Mouse (Mus musculus): ENCODE data around the gene Fasl. TPM values are rescaled to one million over a fixed set of nuclear protein-coding genes. Genes with fewer than 3 reads are reported as not detected.

Fasl gene
- polyA plus RNA-seq (2015; fragmentation: Nextera tagmentation; extraction: Ambion mirVana) = 0.30 and 0.31 TPM in 2 replicates

- H3K4me1 ChIP-seq (replicated peaks) = no peaks in the 10 kb centered on the region
- H3K9me3 ChIP-seq = no peaks in the 10 kb centered on the region
- H3K4me2 ChIP-seq = no peak within 1 kb of the TSS
- 88% methylated on average over 9 of the region's 9 CpGs for whole genome bisulfite sequencing
- H3K36me3 ChIP-seq = no peaks in the 10 kb centered on the region
- no peaks in the 10 kb centered on the region for H3K27me3 ChIP-seq
- H3K9ac ChIP-seq = no peak within 1 kb of the TSS
- ATAC-seq (ENCODE audit: low FRiP score, low read depth) = no peak
- H3K4me3 ChIP-seq = no peak within 1 kb of the TSS
- no peak within 1 kb of the TSS for H3K27ac ChIP-seq (replicated peaks)
These were observed at the start of gene Fasl for GRCm38 (mm10) chr1:161788339-161788738. Fasl (minus strand) TSS chr1:161788495.

DNA sequence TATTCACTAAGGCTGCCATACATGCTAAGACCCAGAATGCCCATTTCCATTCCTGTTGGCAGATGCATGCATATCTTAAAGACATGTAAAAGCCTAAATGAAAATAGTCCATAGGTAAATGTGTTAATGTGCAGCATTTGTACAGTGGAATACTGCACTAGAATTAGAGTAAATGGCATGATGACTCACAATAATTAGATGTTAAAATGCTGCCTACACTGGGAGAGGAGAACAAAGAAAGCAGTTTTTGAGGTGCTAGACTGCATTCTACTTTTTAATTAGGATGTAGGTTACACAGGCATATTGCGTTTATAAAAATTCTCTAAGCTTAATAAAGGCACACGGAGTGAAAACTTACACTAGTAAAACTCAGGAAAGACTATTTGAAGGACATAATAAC lies 38.4 kb upstream of the Fasl start:
- WGBS = 97% methylated on average over 2 of the region's 2 CpGs
- Histone ChIP-seq H3K27me3 (no peaks in the 10 kb centered on the region), H3K9ac (no peak overlapping the region), H3K4me3 (no peak overlapping the region), H3K36me3 (peaks cover 15% of the 10 kb centered on the region), H3K27ac (replicated peaks) (no peak overlapping the region), H3K4me1 (replicated peaks) (no peaks in the 10 kb centered on the region), H3K4me2 (no peak overlapping the region), H3K9me3 (no peaks in the 10 kb centered on the region)
- ATAC-seq (ENCODE audit: low FRiP score, low read depth) = no peak

GRCm38 (mm10) chr1:161809428-161809827 lies 21.1 kb upstream of the Fasl start:
- Histone ChIP-seq H3K4me1 (replicated peaks) (no peaks in the 10 kb centered on the region), H3K36me3 (no peaks in the 10 kb centered on the region), H3K9me3 (no peaks in the 10 kb centered on the region), H3K9ac (no peak overlapping the region), H3K27me3 (no peaks in the 10 kb centered on the region), H3K4me2 (no peak overlapping the region), H3K4me3 (no peak overlapping the region), H3K27ac (replicated peaks) (no peak overlapping the region)
- 94% methylated on average over 5 of the region's 5 CpGs for whole genome bisulfite sequencing
- ATAC-seq (ENCODE audit: low FRiP score, low read depth) = no peak

DNA sequence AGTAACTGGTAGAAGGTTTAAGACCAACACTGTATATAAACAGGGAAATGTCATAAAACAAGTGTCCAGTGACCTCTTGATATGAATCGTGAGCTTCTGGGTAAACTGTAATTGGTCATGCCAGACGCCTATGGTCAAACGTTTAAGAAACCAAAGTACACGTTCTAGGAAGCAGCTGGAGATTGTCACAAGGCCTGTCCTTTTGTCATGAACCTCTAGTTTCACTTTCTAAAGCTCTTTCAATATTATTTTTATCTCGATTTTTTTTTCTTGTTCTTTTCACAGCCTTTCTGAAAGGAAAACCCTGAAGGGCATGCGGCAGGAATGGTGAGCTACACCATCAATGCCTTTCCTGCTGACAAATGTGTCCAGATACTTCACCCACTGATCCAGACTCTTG lies 20.7 kb upstream of the Fasl start:
- WGBS = 79% methylated on average over 6 of the region's 6 CpGs
- no peak for ATAC-seq (ENCODE audit: low FRiP score, low read depth)

GRCm38 (mm10) chr1:161804541-161804971 lies 16.3 kb upstream of the Fasl start:
- no peak for ATAC-seq (ENCODE audit: low FRiP score, low read depth)
- 90% methylated on average over 8 of the region's 8 CpGs for WGBS

More for the DNA sequence above, 20.7 kb upstream of the Fasl start:
- Histone ChIP-seq H3K4me1 (replicated peaks) (no peaks in the 10 kb centered on the region), H3K9me3 (no peaks in the 10 kb centered on the region), H3K9ac (no peak overlapping the region), H3K27ac (replicated peaks) (no peak overlapping the region), H3K36me3 (no peaks in the 10 kb centered on the region), H3K4me2 (no peak overlapping the region), H3K27me3 (no peaks in the 10 kb centered on the region), H3K4me3 (no peak overlapping the region)

DNA sequence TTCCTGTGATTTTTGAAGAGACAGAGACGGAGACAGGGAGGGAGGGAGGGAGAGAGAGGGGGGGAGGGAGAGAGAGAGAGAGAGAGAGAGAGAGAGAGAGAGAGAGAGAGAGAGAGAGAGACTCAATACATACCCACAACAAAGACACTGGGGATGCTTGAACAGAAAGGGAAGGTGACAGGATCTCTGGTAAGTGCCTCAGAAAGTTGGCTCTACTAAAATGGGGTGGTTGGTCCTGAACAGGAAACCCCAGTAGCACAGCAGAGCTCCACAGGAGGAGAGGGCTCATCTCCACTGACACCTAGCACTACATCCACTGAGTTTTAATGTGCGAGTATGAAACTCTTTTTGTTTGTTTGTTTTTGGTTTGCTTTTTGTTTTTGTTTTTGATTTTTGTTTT lies 13.0 kb upstream of the Fasl start:
- Histone ChIP-seq H3K4me3 (no peak overlapping the region), H3K27ac (replicated peaks) (no peak overlapping the region), H3K9me3 (no peaks in the 10 kb centered on the region), H3K36me3 (no peaks in the 10 kb centered on the region), H3K4me1 (replicated peaks) (no peaks in the 10 kb centered on the region), H3K9ac (no peak overlapping the region), H3K27me3 (no peaks in the 10 kb centered on the region), H3K4me2 (no peak overlapping the region)
- 82% methylated on average over 2 of the region's 2 CpGs for WGBS
- ATAC-seq (ENCODE audit: low FRiP score, low read depth) = no peak

More at GRCm38 (mm10) chr1:161804541-161804971, 16.3 kb upstream of the Fasl start:
- Histone ChIP-seq H3K4me2 (no peak overlapping the region), H3K9me3 (no peaks in the 10 kb centered on the region), H3K4me1 (replicated peaks) (no peaks in the 10 kb centered on the region), H3K27me3 (no peaks in the 10 kb centered on the region), H3K9ac (no peak overlapping the region), H3K36me3 (no peaks in the 10 kb centered on the region), H3K27ac (replicated peaks) (no peak overlapping the region), H3K4me3 (no peak overlapping the region)

DNA sequence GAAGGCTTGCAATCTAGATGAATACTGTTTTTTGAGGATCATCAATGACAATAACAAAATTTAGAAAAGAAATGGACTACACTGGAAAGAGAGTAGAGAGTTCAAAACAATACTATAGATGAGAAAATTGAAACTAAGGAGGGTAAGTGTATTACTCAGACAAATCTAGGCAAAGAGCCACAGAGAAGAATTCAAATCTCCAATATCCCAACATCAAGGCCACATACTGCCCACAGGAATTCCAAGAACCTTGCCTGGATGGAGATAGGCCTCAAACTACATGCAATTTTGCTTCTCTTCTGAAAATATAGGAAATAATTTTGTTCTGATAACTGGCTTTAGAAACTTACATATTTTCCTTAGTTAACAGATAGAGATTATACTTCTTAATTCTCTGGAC lies 12.0 kb upstream of the Fasl start:
- ATAC-seq (ENCODE audit: low FRiP score, low read depth) = no peak
- no peaks in the 10 kb centered on the region for H3K27me3 ChIP-seq
- no peak overlapping the region for H3K9ac ChIP-seq
- H3K4me1 ChIP-seq (replicated peaks) = no peaks in the 10 kb centered on the region
- H3K4me2 ChIP-seq = no peak overlapping the region
- no peaks in the 10 kb centered on the region for H3K36me3 ChIP-seq
- no peak overlapping the region for H3K4me3 ChIP-seq
- no peaks in the 10 kb centered on the region for H3K9me3 ChIP-seq
- no peak overlapping the region for H3K27ac ChIP-seq (replicated peaks)

GRCm38 (mm10) chr1:161799791-161800190 lies 11.5 kb upstream of the Fasl start:
- no peak overlapping the region for H3K4me2 ChIP-seq
- no peaks in the 10 kb centered on the region for H3K36me3 ChIP-seq
- H3K4me1 ChIP-seq (replicated peaks) = no peaks in the 10 kb centered on the region
- no peak overlapping the region for H3K9ac ChIP-seq
- no peaks in the 10 kb centered on the region for H3K9me3 ChIP-seq
- no peak overlapping the region for H3K4me3 ChIP-seq
- no peak for ATAC-seq (ENCODE audit: low FRiP score, low read depth)
- no peak overlapping the region for H3K27ac ChIP-seq (replicated peaks)
- no peaks in the 10 kb centered on the region for H3K27me3 ChIP-seq

DNA sequence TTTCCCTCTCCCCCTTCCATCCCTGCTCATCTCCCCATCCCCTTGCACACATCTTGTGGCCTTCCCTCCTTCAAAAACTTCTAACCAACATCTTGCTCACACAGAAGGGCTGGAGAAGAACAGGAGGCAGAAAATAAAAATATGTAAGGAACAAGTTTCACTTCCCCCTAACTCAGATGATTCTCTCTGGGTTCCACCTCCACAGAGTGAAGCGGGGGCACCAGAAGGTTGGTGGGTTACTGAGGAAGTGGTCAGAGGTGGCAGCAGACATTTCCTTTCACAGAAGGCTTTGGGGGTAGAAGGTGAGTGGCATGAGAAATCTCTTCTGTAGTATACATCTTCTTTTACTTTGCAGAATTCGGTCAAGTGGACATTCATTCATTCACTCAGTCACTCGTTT lies 10.6 kb upstream of the Fasl start:
- no peaks in the 10 kb centered on the region for H3K9me3 ChIP-seq
- H3K4me3 ChIP-seq = no peak overlapping the region
- no peaks in the 10 kb centered on the region for H3K27me3 ChIP-seq
- 94% methylated on average over 3 of the region's 3 CpGs for WGBS
- no peak overlapping the region for H3K9ac ChIP-seq
- ATAC-seq (ENCODE audit: low FRiP score, low read depth) = no peak
- no peak overlapping the region for H3K4me2 ChIP-seq
- H3K36me3 ChIP-seq = no peaks in the 10 kb centered on the region
- no peak overlapping the region for H3K27ac ChIP-seq (replicated peaks)
- no peaks in the 10 kb centered on the region for H3K4me1 ChIP-seq (replicated peaks)

DNA sequence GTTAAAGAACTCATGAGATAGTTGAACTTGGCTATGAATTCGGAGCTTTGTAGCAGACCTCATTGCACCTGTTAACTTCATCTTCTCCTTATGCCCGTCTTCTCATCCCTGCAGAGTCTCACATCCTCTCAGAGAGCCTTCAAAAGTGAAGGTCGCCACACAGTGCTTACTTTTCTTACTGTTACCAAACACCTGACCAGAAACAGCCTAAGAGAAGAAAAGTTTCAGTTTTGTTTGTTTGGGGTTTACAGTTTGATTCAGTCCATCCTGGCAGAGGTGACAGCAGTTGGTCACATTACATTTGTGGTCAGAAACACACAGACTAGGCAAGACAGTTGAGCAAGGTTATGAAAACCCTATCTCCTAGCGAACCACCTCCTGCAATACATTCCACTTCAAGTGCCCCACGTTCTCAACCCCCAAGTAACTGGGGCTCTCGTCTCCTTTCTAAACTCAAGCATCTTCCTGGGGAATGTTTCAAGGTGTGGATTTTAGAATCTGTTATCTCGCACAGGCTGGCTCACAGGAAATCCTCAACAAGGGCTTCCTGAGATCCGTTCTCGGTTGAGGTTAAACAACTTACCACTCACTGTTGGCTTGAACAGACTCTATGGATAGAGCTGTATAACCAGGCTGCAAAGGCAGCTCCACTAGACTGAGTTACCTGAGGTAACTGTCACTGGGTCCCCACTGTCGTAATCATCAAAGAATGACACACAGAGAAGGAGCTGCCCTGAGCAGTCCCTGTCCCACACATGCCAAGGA lies 6.3 kb upstream of the Fasl start:
- no peak overlapping the region for H3K9ac ChIP-seq
- H3K4me3 ChIP-seq = no peak overlapping the region
- H3K27me3 ChIP-seq = no peaks in the 10 kb centered on the region
- H3K4me2 ChIP-seq = no peak overlapping the region
- 89% methylated on average over 10 of the region's 10 CpGs for WGBS
- ATAC-seq (ENCODE audit: low FRiP score, low read depth) = no peak
- no peak overlapping the region for H3K27ac ChIP-seq (replicated peaks)
- H3K9me3 ChIP-seq = no peaks in the 10 kb centered on the region
- H3K4me1 ChIP-seq (replicated peaks) = no peaks in the 10 kb centered on the region
- no peaks in the 10 kb centered on the region for H3K36me3 ChIP-seq

- Histone ChIP-seq H3K4me2 (no peak overlapping the region), H3K4me1 (replicated peaks) (no peaks in the 10 kb centered on the region), H3K27ac (replicated peaks) (no peak overlapping the region), H3K9me3 (no peaks in the 10 kb centered on the region), H3K27me3 (no peaks in the 10 kb centered on the region), H3K36me3 (no peaks in the 10 kb centered on the region), H3K4me3 (no peak overlapping the region), H3K9ac (no peak overlapping the region)
- no peak for ATAC-seq (ENCODE audit: low FRiP score, low read depth)
- 81% methylated on average over 3 of the region's 3 CpGs for WGBS
These were observed 5.0 kb upstream of the Fasl start for GRCm38 (mm10) chr1:161793321-161793720.

- Histone ChIP-seq H3K4me2 (no peak overlapping the region), H3K27me3 (no peaks in the 10 kb centered on the region), H3K9ac (no peak overlapping the region), H3K9me3 (no peaks in the 10 kb centered on the region), H3K4me1 (replicated peaks) (no peaks in the 10 kb centered on the region), H3K36me3 (no peaks in the 10 kb centered on the region), H3K27ac (replicated peaks) (no peak overlapping the region), H3K4me3 (no peak overlapping the region)
- WGBS = 94% methylated on average over 4 of the region's 4 CpGs
- ATAC-seq (ENCODE audit: low FRiP score, low read depth) = no peak
These were observed 4.3 kb upstream of the Fasl start for GRCm38 (mm10) chr1:161792687-161792969.
